Mouse (Mus musculus) heart, embryonic 14.5 days (tissue): ENCODE measurements around the gene Map3k6. TPM values are rescaled to one million over a fixed set of nuclear protein-coding genes. Genes with fewer than 3 reads are reported as not detected.

ENCODE experiments used
- ATAC-seq: fragments of 200-750 bp; cut with Nextera tagmentation; 2 replicates; pipeline ENCODE4 v1.8.0; 2017; ENCODE audit warnings: low read depth, moderate TSS enrichment; ENCODE audit not compliant: insufficient number of reproducible peaks, insufficient read depth, low FRiP score
- H3K27ac ChIP-seq, 2 experiments: fragments of 200-500 bp in 1 of 2; fragments of 300-500 bp in 1 of 2; sonication (generic) in 1 of 2; replicated peaks in 1 of 2; 2 replicates each; pipeline ENCODE4 v1.5.1; 2012 to 2014; ENCODE audit warnings: low read depth in 2 of 2, low read length in 2 of 2, control low read depth in 1 of 2, mild to moderate bottlenecking in 1 of 2, mixed read lengths in 1 of 2; ENCODE audit not compliant: control insufficient read depth in 1 of 2, insufficient read depth in 1 of 2
- H3K27me3 ChIP-seq: fragments of 300-500 bp; sonication (generic); 2 replicates; pipeline ENCODE4 v1.6.1; 2014; ENCODE audit warnings: mild to moderate bottlenecking, low read length, control low read depth; ENCODE audit not compliant: control insufficient read depth, insufficient read depth
- H3K36me3 ChIP-seq: fragments of 300-500 bp; sonication (generic); 2 replicates; pipeline ENCODE4 v1.6.1; 2014; ENCODE audit warnings: mild to moderate bottlenecking, control low read depth, low read length, mixed read lengths; ENCODE audit not compliant: control insufficient read depth, insufficient read depth
- H3K4me1 ChIP-seq, 2 experiments: fragments of 200-500 bp in 1 of 2; fragments of 300-500 bp in 1 of 2; sonication (generic) in 1 of 2; 2 replicates each; pipeline ENCODE4 v1.6.1; 2012 to 2014; ENCODE audit warnings: low read length in 2 of 2, control low read depth in 1 of 2, mixed read lengths in 1 of 2; ENCODE audit not compliant: control insufficient read depth in 2 of 2, insufficient read depth in 2 of 2
- H3K4me2 ChIP-seq: fragments of 300-500 bp; sonication (generic); 2 replicates; pipeline ENCODE4 v1.6.1; 2014; ENCODE audit warnings: mild to moderate bottlenecking, low read length
- H3K4me3 ChIP-seq, 2 experiments: fragments of 200-500 bp in 1 of 2; fragments of 300-500 bp in 1 of 2; sonication (generic) in 1 of 2; 2 replicates each; pipeline ENCODE4 v1.5.1; 2012 to 2014; ENCODE audit warnings: low read length in 2 of 2, mild to moderate bottlenecking in 2 of 2, control low read depth in 1 of 2, low read depth in 1 of 2, moderate library complexity in 1 of 2; ENCODE audit not compliant: control insufficient read depth in 1 of 2, insufficient read depth in 1 of 2
- H3K9ac ChIP-seq: fragments of 300-500 bp; sonication (generic); 2 replicates; pipeline ENCODE4 v1.6.1; 2014; ENCODE audit warnings: mild to moderate bottlenecking, low read length
- H3K9me3 ChIP-seq: fragments of 300-500 bp; sonication (generic); 2 replicates; pipeline ENCODE4 v1.6.1; 2016; ENCODE audit warnings: low read length, control low read depth; ENCODE audit not compliant: control insufficient read depth
- WGBS: fragments of 180-500 bp; shearing (Covaris S2); extraction: QIAGEN DNeasy Blood & Tissue Kit; methylation state at CpG from one replicate; pipeline ENCODE4 v1.1.7; 2014; 5-methylcytosine and 5-hydroxymethylcytosine counted together
- polyA plus RNA-seq: library from polyadenylated mRNA; unstranded; fragments of >200 nt; fragmentation: Nextera tagmentation; extraction: Ambion mirVana; gene quantifications from 2 replicates; pipeline ENCODE4 v1.2.1, GENCODE M21; 2014

The Map3k6 gene
- polyA plus RNA-seq, 1 experiment from 2014 or later = 1.6 TPM

DNA sequence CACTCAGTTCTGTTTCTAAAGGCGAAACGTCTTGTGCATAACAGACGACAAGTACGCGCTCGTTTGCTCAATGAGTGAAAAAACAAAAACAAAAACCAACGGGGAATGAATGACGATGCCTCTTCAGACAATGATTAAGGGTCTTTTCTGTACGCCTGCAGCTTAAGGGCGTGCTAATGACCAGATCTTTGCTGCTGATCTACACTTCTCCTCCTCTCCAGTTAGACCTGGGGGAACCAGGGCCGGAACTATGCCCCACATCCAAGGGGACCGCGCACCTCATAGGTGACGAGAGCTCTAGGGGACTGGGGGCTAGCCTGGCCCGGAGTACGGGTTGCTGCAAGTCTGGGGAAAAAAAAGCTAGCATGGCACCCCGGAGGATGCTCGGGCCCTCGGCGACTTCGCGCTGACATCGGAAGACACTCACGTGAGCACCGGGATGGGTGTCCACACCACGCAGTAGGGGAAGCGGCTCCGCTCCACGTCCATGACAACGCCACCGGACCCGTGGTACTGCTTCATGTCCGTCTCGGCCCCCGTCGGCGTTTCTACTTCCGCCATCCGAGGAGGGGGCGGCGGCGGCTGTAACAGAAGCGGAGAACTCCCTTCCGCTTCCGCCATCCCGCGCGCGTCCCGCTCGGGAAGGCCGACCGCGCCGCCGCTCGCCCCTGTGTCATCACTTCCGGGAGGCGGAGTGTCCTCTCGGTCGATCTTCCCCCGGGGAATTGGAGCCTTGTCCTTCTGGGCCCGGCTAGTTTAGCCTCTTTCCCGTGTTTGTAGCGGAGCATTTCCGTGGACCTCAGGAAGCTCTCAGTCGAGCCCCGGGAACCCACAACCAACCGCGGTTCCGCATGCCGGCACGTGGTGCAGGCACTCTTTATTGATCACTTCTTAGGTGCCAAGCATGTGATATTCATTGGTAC is 36.7 kb downstream of the Map3k6 start, which contains the start of gene Tmem222:
TSS of gene Tmem222 (minus strand) at position 689 of the 923 bp plus-strand sequence.
- under 1% methylated on average over 69 of the region's 73 CpGs for WGBS
- H3K4me3 ChIP-seq = peak within 1 kb of the TSS; percentile 68 to 86
- no peaks in the 10 kb centered on the region for H3K9me3 ChIP-seq
- no peaks in the 10 kb centered on the region for H3K27me3 ChIP-seq
- peak within 1 kb of the TSS; percentile 79 for H3K4me2 ChIP-seq
- peak; percentile 87 for ATAC-seq
- peak within 1 kb of the TSS; percentile 84 to 87 for H3K27ac ChIP-seq
- H3K4me1 ChIP-seq = peaks cover 10 to 23% of the 10 kb centered on the region in 2 experiments
- peak within 1 kb of the TSS; percentile 88 for H3K9ac ChIP-seq
- H3K36me3 ChIP-seq = peaks cover 6% of the 10 kb centered on the region; the same call in 1 of the 2 replicates

GRCm38 (mm10) chr4:133278067-133278466 is 37.4 kb downstream of the Map3k6 start:
- H3K9ac ChIP-seq = peak overlapping the region; percentile 88
- H3K27me3 ChIP-seq = no peaks in the 10 kb centered on the region
- 25% methylated on average over 6 of the region's 6 CpGs for WGBS
- peaks cover 14 to 26% of the 10 kb centered on the region in 2 experiments for H3K4me1 ChIP-seq
- no peaks in the 10 kb centered on the region for H3K9me3 ChIP-seq
- peak overlapping the region; percentile 68 to 86 for H3K4me3 ChIP-seq
- H3K36me3 ChIP-seq = peaks cover 6% of the 10 kb centered on the region; the same call in 1 of the 2 replicates
- peak overlapping the region; percentile 79 for H3K4me2 ChIP-seq
- H3K27ac ChIP-seq = peak overlapping the region; percentile 84 to 87
- no peak for ATAC-seq

GRCm38 (mm10) chr4:133278482-133278881 is 37.9 kb downstream of the Map3k6 start:
- peak overlapping the region; percentile 88; the same call in 1 of the 2 replicates for H3K9ac ChIP-seq
- H3K9me3 ChIP-seq = no peaks in the 10 kb centered on the region
- peak overlapping the region; percentile 79 for H3K4me2 ChIP-seq
- H3K4me1 ChIP-seq = peaks cover 14 to 26% of the 10 kb centered on the region in 2 experiments
- WGBS = 79% methylated on average over 3 of the region's 3 CpGs
- no peak overlapping the region; a peak in 1 of 4 replicates for H3K4me3 ChIP-seq
- H3K36me3 ChIP-seq = peaks cover 6% of the 10 kb centered on the region; the same call in 1 of the 2 replicates
- peak overlapping the region in 1 of 2 experiments; percentile 84; a peak in 1 of 4 replicates for H3K27ac ChIP-seq
- no peak for ATAC-seq
- H3K27me3 ChIP-seq = no peaks in the 10 kb centered on the region

DNA sequence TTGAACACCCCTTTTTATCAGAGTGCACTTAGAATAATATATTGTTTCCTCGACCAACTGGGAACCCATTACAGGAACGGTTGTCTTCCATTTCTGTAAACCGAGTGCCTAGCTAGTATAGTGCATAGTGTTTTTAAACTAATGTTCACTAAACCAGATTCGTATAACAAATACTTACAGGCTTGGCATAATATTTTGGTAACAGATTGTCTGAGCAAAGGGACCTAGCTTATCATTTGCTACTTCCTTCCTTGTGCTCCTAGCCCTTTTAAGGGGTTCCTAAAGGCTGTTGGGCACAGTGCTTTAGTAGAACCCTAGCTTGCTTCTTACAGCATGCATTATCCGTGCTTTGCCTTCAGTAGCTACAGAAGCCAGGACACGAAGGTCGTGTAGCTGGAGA is 40.9 kb downstream of the Map3k6 start:
- Histone ChIP-seq H3K4me2 (0 out of 2 replicates have a peak overlapping the region, but pooled peaks have one; percentile 1), H3K36me3 (no peaks in the 10 kb centered on the region), H3K27ac (peak overlapping the region; percentile 55 to 75), H3K27me3 (no peaks in the 10 kb centered on the region), H3K4me1 (peaks cover 16 to 23% of the 10 kb centered on the region in 2 experiments), H3K9ac (no peak overlapping the region), H3K4me3 (no peak overlapping the region), H3K9me3 (no peaks in the 10 kb centered on the region)
- no peak for ATAC-seq
- 19% methylated on average over 7 of the region's 7 CpGs for WGBS

DNA sequence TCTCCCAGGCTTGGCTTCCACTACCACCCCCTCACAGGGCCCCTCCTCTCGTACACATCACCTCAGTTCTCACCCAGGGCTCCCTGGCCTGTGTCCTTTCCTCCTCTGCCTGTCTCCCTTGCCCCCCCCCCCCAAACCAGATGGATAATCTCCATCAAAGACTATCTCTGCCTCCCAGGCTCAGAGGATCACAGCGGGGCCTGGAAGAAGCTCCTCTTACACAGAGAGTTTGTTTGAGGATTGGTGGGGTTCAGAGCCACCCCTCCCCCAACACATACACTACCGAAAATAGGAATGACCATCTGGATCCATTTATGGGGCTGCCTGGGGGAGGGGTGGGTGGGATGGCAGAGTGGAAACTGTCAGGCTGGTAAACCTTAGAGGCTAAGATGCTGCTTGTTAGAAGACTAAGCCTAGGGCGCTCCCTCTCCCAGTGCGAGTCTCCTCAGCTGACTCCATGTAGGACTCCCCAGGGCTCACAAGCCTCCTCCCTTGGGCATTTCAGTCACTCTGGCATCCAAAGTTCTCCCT is 41.4 kb downstream of the Map3k6 start:
- WGBS = 23% methylated on average over 5 of the region's 5 CpGs
- Histone ChIP-seq H3K9ac (peak overlapping the region; percentile 31; the same call in 1 of the 2 replicates), H3K9me3 (no peaks in the 10 kb centered on the region), H3K4me3 (no peak overlapping the region), H3K36me3 (no peaks in the 10 kb centered on the region), H3K27me3 (no peaks in the 10 kb centered on the region), H3K4me1 (peaks cover 16 to 18% of the 10 kb centered on the region in 2 experiments), H3K4me2 (peak overlapping the region; percentile 1; the same call in 1 of the 2 replicates), H3K27ac (peak overlapping the region; percentile 55 to 75)
- ATAC-seq = no peak

DNA sequence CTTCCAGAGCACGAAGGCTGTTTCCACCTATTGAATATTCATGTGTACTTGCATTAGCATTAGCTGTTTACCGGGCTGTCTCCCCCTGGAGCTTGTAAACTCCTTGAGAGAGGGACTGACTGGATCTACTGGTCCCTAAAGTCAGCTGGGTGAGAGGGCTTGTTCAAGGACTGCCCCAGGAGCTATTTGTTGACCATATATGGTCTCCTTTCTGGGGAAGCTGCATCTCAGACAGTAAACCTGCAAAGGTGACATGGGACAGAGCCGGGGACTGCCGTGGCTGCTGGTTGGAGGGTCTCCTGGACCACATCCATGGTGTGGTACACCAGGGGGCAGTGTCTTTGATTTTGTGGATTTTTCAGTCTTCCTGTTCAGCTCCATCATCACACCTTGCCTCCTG is 42.0 kb downstream of the Map3k6 start:
- 22% methylated on average over 4 of the region's 4 CpGs for WGBS
- Histone ChIP-seq H3K27me3 (no peaks in the 10 kb centered on the region), H3K4me1 (peaks cover 16 to 18% of the 10 kb centered on the region in 2 experiments), H3K27ac (0 out of 4 replicates have a peak overlapping the region, but pooled peaks have one; percentile 43 to 55), H3K9ac (no peak overlapping the region), H3K4me3 (no peak overlapping the region), H3K4me2 (peak overlapping the region; percentile 1; the same call in 1 of the 2 replicates), H3K9me3 (no peaks in the 10 kb centered on the region), H3K36me3 (no peaks in the 10 kb centered on the region)
- ATAC-seq = no peak

GRCm38 (mm10) chr4:133285299-133285698 is 44.7 kb downstream of the Map3k6 start:
- Histone ChIP-seq H3K4me1 (peaks cover 14 to 18% of the 10 kb centered on the region in 2 experiments), H3K4me2 (no peak overlapping the region), H3K9ac (no peak overlapping the region), H3K4me3 (no peak overlapping the region), H3K27ac (no peak overlapping the region), H3K9me3 (no peaks in the 10 kb centered on the region), H3K27me3 (no peaks in the 10 kb centered on the region), H3K36me3 (no peaks in the 10 kb centered on the region)
- WGBS = 71% methylated on average over 3 of the region's 3 CpGs
- ATAC-seq = no peak
